Mouse (Mus musculus) midbrain, postnatal 0 days (tissue): ENCODE results near the gene Rnf144b. TPM values are rescaled to one million over a fixed set of nuclear protein-coding genes. Genes with fewer than 3 reads are reported as not detected.

ENCODE experiments used
- ATAC-seq: fragments of 200-750 bp; cut with Nextera tagmentation; 2 replicates; pipeline ENCODE4 v1.8.0; 2017; ENCODE audit warnings: moderate number of reproducible peaks, mild to moderate bottlenecking, moderate TSS enrichment, moderate library complexity; ENCODE audit not compliant: low FRiP score
- DNase-seq: peaks from one replicate; pipeline ENCODE4 v3.0.0-alpha.2; 2015; ENCODE audit warnings: low spot score
- H3K27ac ChIP-seq: fragments of 300-500 bp; sonication (generic); 2 replicates; pipeline ENCODE4 v1.5.1; 2014; ENCODE audit warnings: low read depth, mild to moderate bottlenecking, low read length, mixed read lengths
- H3K27me3 ChIP-seq: fragments of 300-500 bp; sonication (generic); 2 replicates; pipeline ENCODE4 v1.6.1; 2014; ENCODE audit warnings: low read length, control low read depth, mixed read lengths; ENCODE audit not compliant: insufficient read depth
- H3K36me3 ChIP-seq: fragments of 300-500 bp; sonication (generic); 2 replicates; pipeline ENCODE4 v1.6.1; 2014; ENCODE audit warnings: low read length, control low read depth, mixed read lengths; ENCODE audit not compliant: insufficient read depth
- H3K4me1 ChIP-seq: fragments of 300-500 bp; sonication (generic); 2 replicates; pipeline ENCODE4 v1.6.1; 2014; ENCODE audit warnings: mild to moderate bottlenecking, control low read depth, antibody characterized with exemption, low read length, mixed read lengths; ENCODE audit not compliant: insufficient read depth
- H3K4me2 ChIP-seq: fragments of 300-500 bp; sonication (generic); 2 replicates; pipeline ENCODE4 v1.6.1; 2014; ENCODE audit warnings: low read depth, mild to moderate bottlenecking, low read length, mixed read lengths; ENCODE audit not compliant: poor library complexity, severe bottlenecking
- H3K4me3 ChIP-seq: fragments of 300-500 bp; sonication (generic); 2 replicates; pipeline ENCODE4 v1.5.1; 2014; ENCODE audit warnings: low read depth, mild to moderate bottlenecking, low read length, moderate library complexity
- H3K9ac ChIP-seq: fragments of 300-500 bp; sonication (generic); replicated peaks from 2 replicates; pipeline ENCODE4 v1.6.1; 2014; ENCODE audit warnings: mild to moderate bottlenecking, low read length, moderate library complexity, mixed read lengths; ENCODE audit not compliant: poor library complexity, severe bottlenecking
- H3K9me3 ChIP-seq: fragments of 300-500 bp; sonication (generic); 2 replicates; pipeline ENCODE4 v1.6.1; 2016; ENCODE audit warnings: low read length, control low read depth
- CTCF ChIP-seq: IDR thresholded peaks from 2 replicates; pipeline ENCODE4 v1.5.1; 2016; ENCODE audit warnings: antibody characterized with exemption, mild to moderate bottlenecking
- WGBS: fragments of 180-500 bp; shearing (Covaris S2); extraction: QIAGEN DNeasy Blood & Tissue Kit; methylation state at CpG from one replicate; pipeline ENCODE4 v1.1.7; 2014; 5-methylcytosine and 5-hydroxymethylcytosine counted together
- polyA plus RNA-seq: library from polyadenylated mRNA; unstranded; fragments of >200 nt; fragmentation: Nextera tagmentation; extraction: Ambion mirVana; gene quantifications from 2 replicates; pipeline ENCODE4 v1.2.1, GENCODE M21; 2015
- total RNA-seq: library from RNA; depleted of rRNA; stranded (reverse); fragments of >200 nt; gene quantifications from 2 replicates; pipeline ENCODE4 v1.2.3, GENCODE M21; 2014

Gene Rnf144b
- total and polyA plus RNA-seq, 2 experiments from 2014 or later = 1.9 to 4.1 TPM

GRCm38 (mm10) chr13:47266411-47266810 is 144.0 kb downstream of the Rnf144b start:
- WGBS = 87% methylated on average over 7 of the region's 7 CpGs
- Histone ChIP-seq H3K27ac (no peak overlapping the region), H3K9ac (no peak overlapping the region)

GRCm38 (mm10) chr13:47268227-47268626 is 145.8 kb downstream of the Rnf144b start:
- WGBS = 82% methylated on average over 3 of the region's 3 CpGs
- H3K4me2 ChIP-seq = no peak overlapping the region
- no peaks in the 10 kb centered on the region for H3K36me3 ChIP-seq
- no peak for TF ChIP-seq CTCF
- no peaks in the 10 kb centered on the region for H3K9me3 ChIP-seq
- ATAC-seq = no peak
- no peak for DNase-seq
- no peaks in the 10 kb centered on the region for H3K27me3 ChIP-seq
- H3K27ac ChIP-seq = no peak overlapping the region
- no peak overlapping the region for H3K4me3 ChIP-seq
- H3K4me1 ChIP-seq = no peaks in the 10 kb centered on the region
- no peak overlapping the region for H3K9ac ChIP-seq

More at GRCm38 (mm10) chr13:47266411-47266810, 144.0 kb downstream of the Rnf144b start:
- Histone ChIP-seq H3K36me3 (no peaks in the 10 kb centered on the region), H3K4me1 (no peaks in the 10 kb centered on the region), H3K4me3 (no peak overlapping the region), H3K27me3 (no peaks in the 10 kb centered on the region), H3K4me2 (no peak overlapping the region), H3K9me3 (no peaks in the 10 kb centered on the region)
- DNase-seq (no peak), ATAC-seq (no peak)
- no peak for TF ChIP-seq CTCF

GRCm38 (mm10) chr13:47272928-47273327 is 150.5 kb downstream of the Rnf144b start:
- Histone ChIP-seq H3K4me2 (peak overlapping the region; percentile 28), H3K36me3 (no peaks in the 10 kb centered on the region), H3K27me3 (no peaks in the 10 kb centered on the region), H3K27ac (no peak overlapping the region), H3K4me1 (no peaks in the 10 kb centered on the region), H3K9ac (no peak overlapping the region), H3K4me3 (no peak overlapping the region), H3K9me3 (no peaks in the 10 kb centered on the region)
- DNase-seq = no peak
- no peak for ATAC-seq
- TF ChIP-seq CTCF = no peak
- WGBS = 14% methylated on average over 8 of the region's 8 CpGs

GRCm38 (mm10) chr13:47273487-47273886 is 151.0 kb downstream of the Rnf144b start:
- Histone ChIP-seq H3K4me3 (no peak overlapping the region), H3K4me2 (peak overlapping the region; percentile 28), H3K36me3 (no peaks in the 10 kb centered on the region), H3K9me3 (no peaks in the 10 kb centered on the region), H3K4me1 (no peaks in the 10 kb centered on the region), H3K9ac (0 out of 2 replicates have a peak overlapping the region, but pooled peaks have one; percentile 36), H3K27me3 (no peaks in the 10 kb centered on the region), H3K27ac (no peak overlapping the region)
- DNase-seq = no peak
- no peak for TF ChIP-seq CTCF
- 6% methylated on average over 11 of the region's 11 CpGs for WGBS
- no peak for ATAC-seq

- DNase-seq = no peak
- no peak for TF ChIP-seq CTCF
- H3K9me3 ChIP-seq = no peaks in the 10 kb centered on the region
- H3K27me3 ChIP-seq = no peaks in the 10 kb centered on the region
- no peaks in the 10 kb centered on the region for H3K4me1 ChIP-seq
- no peak overlapping the region for H3K27ac ChIP-seq
- WGBS = 11% methylated on average over 3 of the region's 3 CpGs
- no peaks in the 10 kb centered on the region for H3K36me3 ChIP-seq
- ATAC-seq = no peak
- no peak overlapping the region for H3K4me2 ChIP-seq
- H3K9ac ChIP-seq = no peak overlapping the region
- no peak overlapping the region for H3K4me3 ChIP-seq
Observed at GRCm38 (mm10) chr13:47274139-47274538, 151.7 kb downstream of the Rnf144b start.

- 28% methylated on average over 13 of the region's 13 CpGs for WGBS
- DNase-seq = no peak
- no peak overlapping the region for H3K27ac ChIP-seq
Observed at GRCm38 (mm10) chr13:47277000-47277823, 154.8 kb downstream of the Rnf144b start.

More at GRCm38 (mm10) chr13:47277000-47277823, 154.8 kb downstream of the Rnf144b start:
- TF ChIP-seq CTCF = no peak
- H3K4me2 ChIP-seq = no peak overlapping the region
- H3K4me1 ChIP-seq = no peaks in the 10 kb centered on the region
- no peak overlapping the region for H3K9ac ChIP-seq
- no peaks in the 10 kb centered on the region for H3K27me3 ChIP-seq
- no peak overlapping the region for H3K4me3 ChIP-seq
- ATAC-seq = no peak
- H3K36me3 ChIP-seq = no peaks in the 10 kb centered on the region
- no peaks in the 10 kb centered on the region for H3K9me3 ChIP-seq
